Comparison of ENCODE assay signal across 9 mouse cellular contexts in the genomic region with DNA sequence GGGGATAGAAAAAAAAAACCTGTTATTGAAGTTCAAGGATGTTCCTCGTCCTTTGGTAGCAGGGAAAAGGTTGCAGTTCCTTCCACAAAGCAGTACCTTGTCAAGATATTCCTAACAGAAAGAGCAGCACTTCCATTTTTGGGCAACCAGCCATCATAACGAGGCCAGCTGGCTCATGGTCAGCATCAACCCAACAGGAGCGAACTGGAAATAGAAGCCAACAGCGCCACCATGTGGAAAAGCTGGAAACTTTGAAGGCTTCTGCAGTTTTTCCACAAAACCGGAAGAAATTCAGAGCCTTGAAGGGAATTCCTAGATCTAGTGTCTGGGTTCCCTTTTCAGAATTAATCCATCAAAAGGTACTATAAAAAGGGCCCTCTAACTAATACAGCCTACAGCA.
DNase-seq lines count a peak whose midpoint lies in the region; ATAC-seq and TF ChIP-seq lines count a peak whose summit lies in the region.
"Had no signal": no experiment of that assay in that cellular context is flagged by ENCODE, and none has a peak within 500 bp of the region (broad histone marks: within the 10 kb centered on the region; RNA-seq: fewer than 3 reads in every experiment).

No protein-coding gene starts in this region.

- TF ChIP-seq CTCF in liver, adult 2 months (IDR thresholded peaks at IDR 0.05; ENCODE audit: low read depth, low read length) = peak; percentile 57
- TF ChIP-seq CTCF in cerebellum, adult 2 months (IDR thresholded peaks at IDR 0.05; ENCODE audit: borderline replicate concordance, insufficient read depth, low read depth, low read length) = peak; percentile 67
- TF ChIP-seq CTCF in lung, embryonic 14.5 days (IDR thresholded peaks at IDR 0.05; ENCODE audit: low read depth) = peak; percentile 51
- peak; percentile 67; the same call in 1 of the 2 replicates for TF ChIP-seq CTCF in testis, adult 2 months (IDR thresholded peaks at IDR 0.05; ENCODE audit: control insufficient read depth, insufficient read depth, insufficient replicate concordance, low read depth, low read length)

- ATAC-seq in liver, embryonic 11.5 days (replicated peaks; ENCODE audit: low FRiP score) = no peak
- ATAC-seq in lung, embryonic 14.5 days (ENCODE audit: insufficient read depth) = no peak

- no peaks in the 10 kb centered on the region for H3K9me3 ChIP-seq in liver, embryonic 11.5 days (ENCODE audit: control insufficient read depth, low read length)
- H3K9me3 ChIP-seq in lung, embryonic 14.5 days (ENCODE audit: low read depth, low read length) = no peaks in the 10 kb centered on the region
- H3K9me3 ChIP-seq: limb, embryonic 15.5 days had no signal

- H3K27ac ChIP-seq in liver, adult 2 months (replicated peaks; ENCODE audit: insufficient read depth, low read depth, low read length) = no peak overlapping the region
- no peak overlapping the region for H3K27ac ChIP-seq in liver, embryonic 11.5 days (ENCODE audit: low read depth, low read length)
- no peak overlapping the region for H3K27ac ChIP-seq in cerebellum, adult 2 months (ENCODE audit: insufficient read depth, low read length)
- H3K27ac ChIP-seq in lung, embryonic 14.5 days (ENCODE audit: low read depth) = no peak overlapping the region
- H3K27ac ChIP-seq in testis, adult 2 months (ENCODE audit: control insufficient read depth, insufficient read depth, low read depth, low read length) = no peak overlapping the region
- H3K27ac ChIP-seq: limb, embryonic 15.5 days had no signal

- H3K4me1 ChIP-seq in liver, adult 2 months (ENCODE audit: control insufficient read depth, insufficient read depth, low read length) = no peaks in the 10 kb centered on the region
- H3K4me1 ChIP-seq in liver, embryonic 11.5 days (replicated peaks; ENCODE audit: control insufficient read depth, insufficient read depth, low read length) = no peaks in the 10 kb centered on the region
- H3K4me1 ChIP-seq in cerebellum, adult 2 months (ENCODE audit: control insufficient read depth, insufficient read depth, low read length) = no peaks in the 10 kb centered on the region
- no peaks in the 10 kb centered on the region for H3K4me1 ChIP-seq in lung, embryonic 14.5 days (ENCODE audit: insufficient read depth)
- H3K4me1 ChIP-seq in testis, adult 2 months (ENCODE audit: control insufficient read depth, insufficient read depth, low read length) = no peaks in the 10 kb centered on the region
- H3K4me1 ChIP-seq: limb, embryonic 15.5 days had no signal

- H3K36me3 ChIP-seq in liver, adult 2 months (ENCODE audit: control insufficient read depth, insufficient read depth, low read length) = no peaks in the 10 kb centered on the region
- H3K36me3 ChIP-seq in liver, embryonic 11.5 days (ENCODE audit: control insufficient read depth, insufficient read depth, low read length) = no peaks in the 10 kb centered on the region
- no peaks in the 10 kb centered on the region for H3K36me3 ChIP-seq in lung, embryonic 14.5 days (ENCODE audit: insufficient read depth)
- H3K36me3 ChIP-seq in testis, adult 2 months (ENCODE audit: control insufficient read depth, insufficient read depth, low read length) = no peaks in the 10 kb centered on the region
- H3K36me3 ChIP-seq: limb, embryonic 15.5 days had no signal

- H3K4me2 ChIP-seq in liver, embryonic 11.5 days = no peak overlapping the region
- H3K4me2 ChIP-seq in lung, embryonic 14.5 days = no peak overlapping the region
- H3K4me2 ChIP-seq: limb, embryonic 15.5 days had no signal

- no peak overlapping the region for H3K4me3 ChIP-seq in liver, adult 2 months (ENCODE audit: insufficient read depth, low read depth, low read length)
- no peak overlapping the region for H3K4me3 ChIP-seq in liver, embryonic 11.5 days (ENCODE audit: low read depth, low read length)
- no peak overlapping the region for H3K4me3 ChIP-seq in cerebellum, adult 2 months (replicated peaks; ENCODE audit: insufficient read depth, low read depth, low read length)
- H3K4me3 ChIP-seq in lung, embryonic 14.5 days (ENCODE audit: low read depth, low read length) = no peak overlapping the region
- H3K4me3 ChIP-seq in testis, adult 2 months (ENCODE audit: control insufficient read depth, low read depth, low read length) = no peak overlapping the region
- H3K4me3 ChIP-seq: limb, embryonic 15.5 days had no signal

- DNase-seq in liver, adult 2 months (ENCODE audit: extremely low read depth, low read depth, low spot score) = peak; percentile 70
- DNase-seq in liver, embryonic 11.5 days (ENCODE audit: low spot score) = no peak
- DNase-seq in cerebellum, adult 2 months = peak; percentile 85 to 86
- DNase-seq in frontal cortex, postnatal 14 days (ENCODE audit: low spot score in 2 of 2) = peak; percentile 57 to 60
- DNase-seq in kidney, postnatal 4 days = peak; percentile 69 to 73
- DNase-seq in lung, embryonic 14.5 days = peak; percentile 85
- DNase-seq in B cell, adult 2 months = no peak

- 17% methylated on average over 5 of the region's 5 CpGs for WGBS in liver, adult 2 months
- 35% methylated on average over 5 of the region's 5 CpGs for WGBS in liver, embryonic 11.5 days
- 8% methylated on average over 5 of the region's 5 CpGs for WGBS in cerebellum, adult 2 months
- 28% methylated on average over 5 of the region's 5 CpGs for WGBS in lung, embryonic 14.5 days

- H3K79me2 ChIP-seq in liver, adult 2 months (ENCODE audit: control insufficient read depth, insufficient read depth, low read length) = no peaks in the 10 kb centered on the region

- H3K27me3 ChIP-seq in liver, adult 2 months (ENCODE audit: control insufficient read depth, insufficient read depth, low read length) = no peaks in the 10 kb centered on the region
- H3K27me3 ChIP-seq in liver, embryonic 11.5 days (replicated peaks; ENCODE audit: control insufficient read depth, insufficient read depth, low read length) = no peaks in the 10 kb centered on the region
- no peaks in the 10 kb centered on the region for H3K27me3 ChIP-seq in cerebellum, adult 2 months (ENCODE audit: control insufficient read depth, insufficient read depth, low read length)
- no peaks in the 10 kb centered on the region for H3K27me3 ChIP-seq in lung, embryonic 14.5 days (ENCODE audit: insufficient read depth, low read length)
- no peaks in the 10 kb centered on the region for H3K27me3 ChIP-seq in testis, adult 2 months (ENCODE audit: control insufficient read depth, insufficient read depth, low read length)
- H3K27me3 ChIP-seq: limb, embryonic 15.5 days had no signal

- TF ChIP-seq POLR2A in liver, adult 2 months (IDR thresholded peaks at IDR 0.05; ENCODE audit: extremely low read depth, insufficient read depth, low read length) = no peak
- TF ChIP-seq POLR2A in cerebellum, adult 2 months (IDR thresholded peaks at IDR 0.05; ENCODE audit: borderline replicate concordance, insufficient read depth, low read length) = no peak
- TF ChIP-seq POLR2A in testis, adult 2 months (IDR thresholded peaks at IDR 0.05; ENCODE audit: control insufficient read depth, low read depth, low read length) = no peak

- H3K9ac ChIP-seq in liver, adult 2 months (ENCODE audit: low read depth, low read length) = no peak overlapping the region
- no peak overlapping the region for H3K9ac ChIP-seq in liver, embryonic 11.5 days (ENCODE audit: low read depth, low read length)
- H3K9ac ChIP-seq in lung, embryonic 14.5 days = no peak overlapping the region
- H3K9ac ChIP-seq: limb, embryonic 15.5 days had no signal

Comparison
In these comparisons a context has a peak if more than half of its experiments do, and no peak if none do; other contexts are left out.
1. DNase-seq: peak in liver, adult 2 months (single experiment), cerebellum, adult 2 months (2 of 2), frontal cortex, postnatal 14 days (2 of 2), kidney, postnatal 4 days (2 of 2) and lung, embryonic 14.5 days (single experiment); none in liver, embryonic 11.5 days (single experiment) and B cell, adult 2 months (0 of 2).
2. Peak in every context shown above with its lines, with median percentiles within 50 percentile points of each other: CTCF ChIP-seq.